Mouse (Mus musculus): Measurements from ENCODE around the gene Rbm34. TPM values are rescaled to one million over a fixed set of nuclear protein-coding genes. Genes with fewer than 3 reads are reported as not detected.

The Rbm34 gene
- polyA plus RNA-seq, 1 experiment from 2014 or later: 10.8 TPM

DNA sequence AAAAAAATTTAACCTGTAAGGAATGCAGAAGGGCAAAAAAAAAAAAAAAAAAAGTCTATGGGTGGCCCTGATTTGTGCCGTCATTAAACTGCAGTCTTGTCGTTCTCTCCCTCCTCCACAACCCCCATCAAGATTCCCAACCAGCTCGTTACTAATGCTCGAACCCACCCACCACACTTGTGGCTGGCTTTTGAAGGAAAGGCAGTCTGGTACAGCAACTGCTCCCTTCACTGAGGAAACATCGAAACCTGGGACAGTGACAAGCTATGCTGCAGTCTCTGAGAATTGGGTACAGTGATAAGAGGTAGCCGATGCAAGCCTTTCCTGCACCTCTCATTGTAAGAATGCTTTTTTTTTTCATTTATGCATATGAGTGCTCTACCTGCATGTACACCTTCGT, 24.4 kb downstream of the Rbm34 start:
- Histone ChIP-seq H3K27ac (ENCODE audit: low read depth) (no peak overlapping the region), H3K4me2 (ENCODE audit: low read depth, low read length) (peak overlapping the region; percentile 96; the same call in 1 of the 2 replicates), H3K9me3 (ENCODE audit: low read length) (no peaks in the 10 kb centered on the region), H3K36me3 (replicated peaks; ENCODE audit: insufficient read depth, low read length) (peaks cover 13% of the 10 kb centered on the region), H3K4me1 (ENCODE audit: insufficient read depth) (peaks cover 25% of the 10 kb centered on the region), H3K4me3 (ENCODE audit: low read depth, low read length) (no peak overlapping the region), H3K27me3 (ENCODE audit: insufficient read depth, low read length) (no peaks in the 10 kb centered on the region), H3K9ac (replicated peaks) (no peak overlapping the region)
- no peak for DNase-seq
- TF ChIP-seq CTCF (IDR thresholded peaks at IDR 0.05; ENCODE audit: low read depth): no peak
- no peak for TF ChIP-seq EP300 (IDR thresholded peaks at IDR 0.05; ENCODE audit: low read depth)
- WGBS (ENCODE audit: insufficient replicate concordance): 87% methylated on average over 7 of the region's 7 CpGs
- ATAC-seq: no peak

DNA sequence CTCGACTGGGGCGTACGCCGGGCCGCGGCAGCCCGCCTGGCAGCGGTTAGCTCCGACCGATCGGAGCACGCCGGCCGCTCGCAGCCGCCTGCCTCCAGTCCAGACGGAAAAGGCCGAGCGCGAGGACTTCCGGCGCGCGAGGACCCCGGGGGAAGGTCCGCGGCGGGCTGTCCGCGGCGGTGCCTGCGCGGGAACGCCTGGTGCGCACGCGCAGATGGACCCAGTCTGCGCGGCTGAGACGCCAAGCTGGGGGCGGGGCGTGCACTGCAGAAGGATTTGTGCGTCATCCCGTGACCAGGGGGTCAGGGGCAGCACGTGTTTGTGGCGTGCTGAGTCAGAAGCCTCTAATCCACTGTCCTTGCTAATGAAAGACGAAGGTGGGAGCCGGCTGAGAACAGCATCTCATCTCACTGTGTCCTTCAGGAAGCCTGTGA, 25.1 kb downstream of the Rbm34 start, which contains the start of gene Tomm20:
TSS of gene Tomm20 (minus strand) at position 115 of the 434 bp plus-strand sequence.
- Histone ChIP-seq H3K4me3 (ENCODE audit: low read depth, low read length) (peak within 1 kb of the TSS; percentile 93), H3K36me3 (replicated peaks; ENCODE audit: insufficient read depth, low read length) (peaks cover 7% of the 10 kb centered on the region), H3K4me1 (ENCODE audit: insufficient read depth) (peaks cover 25% of the 10 kb centered on the region), H3K27me3 (ENCODE audit: insufficient read depth, low read length) (no peaks in the 10 kb centered on the region), H3K9me3 (ENCODE audit: low read length) (no peaks in the 10 kb centered on the region), H3K4me2 (ENCODE audit: low read depth, low read length) (peak within 1 kb of the TSS; percentile 96), H3K9ac (replicated peaks) (peak within 1 kb of the TSS; percentile 93), H3K27ac (ENCODE audit: low read depth) (peak within 1 kb of the TSS; percentile 94)
- WGBS (ENCODE audit: insufficient replicate concordance): under 1% methylated on average over 46 of the region's 48 CpGs
- ATAC-seq (peak; percentile 94), DNase-seq (peak; percentile 97)
- TF ChIP-seq EP300 (IDR thresholded peaks at IDR 0.05; ENCODE audit: low read depth): peak; percentile 32; the same call in 1 of the 2 replicates
- no peak for TF ChIP-seq CTCF (IDR thresholded peaks at IDR 0.05; ENCODE audit: low read depth)

GRCm38 (mm10) chr8:126944781-126945691, 25.8 kb downstream of the Rbm34 start:
- TF ChIP-seq EP300 (IDR thresholded peaks at IDR 0.05; ENCODE audit: low read depth) (no peak), CTCF (IDR thresholded peaks at IDR 0.05; ENCODE audit: low read depth) (no peak)
- Histone ChIP-seq H3K9me3 (ENCODE audit: low read length) (no peaks in the 10 kb centered on the region), H3K9ac (replicated peaks) (peak overlapping the region; percentile 93), H3K4me1 (ENCODE audit: insufficient read depth) (peaks cover 25% of the 10 kb centered on the region), H3K4me3 (ENCODE audit: low read depth, low read length) (peak overlapping the region; percentile 93), H3K27ac (ENCODE audit: low read depth) (peak overlapping the region; percentile 94), H3K4me2 (ENCODE audit: low read depth, low read length) (peak overlapping the region; percentile 96), H3K36me3 (replicated peaks; ENCODE audit: insufficient read depth, low read length) (peaks cover 3% of the 10 kb centered on the region; the same call in 1 of the 2 replicates), H3K27me3 (ENCODE audit: insufficient read depth, low read length) (no peaks in the 10 kb centered on the region)
- DNase-seq (peak; percentile 71), ATAC-seq (peak; percentile 72)
- under 1% methylated on average over 41 of the region's 46 CpGs for WGBS (ENCODE audit: insufficient replicate concordance)

GRCm38 (mm10) chr8:126943565-126943964, 27.3 kb downstream of the Rbm34 start:
- peak overlapping the region; percentile 93 for H3K4me3 ChIP-seq (ENCODE audit: low read depth, low read length)
- ATAC-seq: no peak

DNA sequence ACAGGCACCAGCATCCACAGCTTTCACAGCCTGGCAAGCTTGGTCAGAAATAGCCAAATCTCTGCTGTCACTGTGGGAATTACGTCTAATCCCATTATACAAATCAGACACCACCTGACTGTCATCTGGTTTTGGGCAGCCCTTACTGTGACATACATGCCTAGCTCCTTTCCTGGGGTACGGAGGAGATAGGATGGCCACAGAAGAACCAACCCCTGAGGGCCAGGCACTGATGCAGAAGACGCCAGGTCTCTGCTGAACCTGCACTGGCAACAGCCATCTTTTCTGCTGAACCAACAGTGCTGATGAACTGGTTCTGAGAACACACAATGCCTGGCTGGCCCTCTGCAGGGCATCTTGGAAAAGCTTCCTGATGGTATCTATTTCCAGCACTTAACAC, 33.5 kb downstream of the Rbm34 start:
- DNase-seq (no peak), ATAC-seq (no peak)
- H3K9me3 ChIP-seq (ENCODE audit: low read length): no peaks in the 10 kb centered on the region
- no peak overlapping the region for H3K9ac ChIP-seq (replicated peaks)
- no peak overlapping the region for H3K4me3 ChIP-seq (ENCODE audit: low read depth, low read length)
- no peak for TF ChIP-seq CTCF (IDR thresholded peaks at IDR 0.05; ENCODE audit: low read depth)
- TF ChIP-seq EP300 (IDR thresholded peaks at IDR 0.05; ENCODE audit: low read depth): no peak
- H3K27ac ChIP-seq (ENCODE audit: low read depth): no peak overlapping the region
- H3K27me3 ChIP-seq (ENCODE audit: insufficient read depth, low read length): no peaks in the 10 kb centered on the region
- 82% methylated on average over 3 of the region's 3 CpGs for WGBS (ENCODE audit: insufficient replicate concordance)
- no peak overlapping the region for H3K4me2 ChIP-seq (ENCODE audit: low read depth, low read length)
- peaks cover 8% of the 10 kb centered on the region for H3K4me1 ChIP-seq (ENCODE audit: insufficient read depth)
- H3K36me3 ChIP-seq (replicated peaks; ENCODE audit: insufficient read depth, low read length): peaks cover 59% of the 10 kb centered on the region

More at GRCm38 (mm10) chr8:126943565-126943964, 27.3 kb downstream of the Rbm34 start:
- TF ChIP-seq CTCF (IDR thresholded peaks at IDR 0.05; ENCODE audit: low read depth): no peak
- no peak for TF ChIP-seq EP300 (IDR thresholded peaks at IDR 0.05; ENCODE audit: low read depth)
- H3K4me2 ChIP-seq (ENCODE audit: low read depth, low read length): peak overlapping the region; percentile 96
- H3K4me1 ChIP-seq (ENCODE audit: insufficient read depth): peaks cover 25% of the 10 kb centered on the region
- H3K27ac ChIP-seq (ENCODE audit: low read depth): no peak overlapping the region
- no peaks in the 10 kb centered on the region for H3K27me3 ChIP-seq (ENCODE audit: insufficient read depth, low read length)
- H3K9me3 ChIP-seq (ENCODE audit: low read length): no peaks in the 10 kb centered on the region
- WGBS (ENCODE audit: insufficient replicate concordance): 62% methylated on average over 7 of the region's 7 CpGs
- H3K9ac ChIP-seq (replicated peaks): peak overlapping the region; percentile 93; the same call in 1 of the 2 replicates
- DNase-seq: no peak
- H3K36me3 ChIP-seq (replicated peaks; ENCODE audit: insufficient read depth, low read length): peaks cover 10% of the 10 kb centered on the region; the same call in 1 of the 2 replicates

DNA sequence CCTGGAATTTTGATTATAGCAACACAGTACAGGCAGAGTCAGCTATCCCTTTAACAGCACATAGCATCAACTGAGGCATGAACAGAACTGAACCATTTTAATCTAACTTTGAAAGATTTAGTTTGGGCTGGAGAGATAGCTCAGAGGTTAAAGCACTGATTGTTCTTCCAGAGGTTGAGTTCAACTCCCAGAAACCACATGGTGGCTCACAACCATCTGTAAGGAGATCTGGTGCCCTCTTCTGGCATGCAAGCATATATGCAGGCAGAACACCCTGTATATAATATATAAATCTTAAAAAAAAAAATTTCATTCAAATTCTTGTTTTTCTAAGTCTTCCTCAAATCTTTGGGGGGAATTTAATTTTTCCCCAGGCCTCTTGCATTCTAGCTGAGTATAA, 34.9 kb downstream of the Rbm34 start:
- Histone ChIP-seq H3K9me3 (ENCODE audit: low read length) (no peaks in the 10 kb centered on the region), H3K9ac (replicated peaks) (no peak overlapping the region), H3K4me1 (ENCODE audit: insufficient read depth) (no peaks in the 10 kb centered on the region), H3K4me3 (ENCODE audit: low read depth, low read length) (no peak overlapping the region), H3K27ac (ENCODE audit: low read depth) (no peak overlapping the region), H3K36me3 (replicated peaks; ENCODE audit: insufficient read depth, low read length) (peaks cover 64% of the 10 kb centered on the region), H3K4me2 (ENCODE audit: low read depth, low read length) (no peak overlapping the region), H3K27me3 (ENCODE audit: insufficient read depth, low read length) (no peaks in the 10 kb centered on the region)
- no peak for TF ChIP-seq EP300 (IDR thresholded peaks at IDR 0.05; ENCODE audit: low read depth)
- TF ChIP-seq CTCF (IDR thresholded peaks at IDR 0.05; ENCODE audit: low read depth): peak; percentile 69
- DNase-seq (no peak), ATAC-seq (no peak)

Data from liver, postnatal 0 days (tissue).